Mouse (Mus musculus): ENCODE data around the gene Zfp62.

DNA sequence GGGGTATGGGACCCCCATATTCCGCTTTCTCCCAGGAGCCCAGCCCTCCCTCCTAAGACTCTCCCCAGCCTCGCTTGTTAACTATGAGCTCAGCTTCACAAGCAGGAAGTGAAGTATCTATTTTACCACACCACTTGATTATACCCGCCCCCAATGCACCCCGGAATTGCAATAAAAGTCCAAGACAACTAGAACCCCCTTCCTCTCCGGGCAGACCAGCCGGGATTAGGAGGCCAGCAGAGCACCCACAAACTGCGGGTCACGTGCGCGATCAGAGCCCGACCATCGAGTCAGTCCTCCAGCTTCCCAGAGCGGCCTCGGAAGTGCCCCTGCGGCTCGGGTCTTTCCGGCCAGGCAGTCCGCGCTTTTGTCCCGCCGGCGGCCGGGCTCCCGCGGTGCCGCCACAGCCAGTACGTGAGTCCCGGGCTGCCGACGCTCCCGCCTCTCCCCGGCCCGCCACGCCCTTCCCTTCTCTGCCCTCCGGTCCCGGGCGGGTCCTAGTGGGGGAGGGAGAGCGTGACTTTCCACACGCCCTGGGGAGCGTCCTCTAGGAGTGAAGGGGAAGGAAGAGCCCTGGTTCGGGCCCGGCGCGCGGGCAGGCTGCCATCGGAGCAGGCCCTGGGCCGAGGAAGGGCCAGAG, at the start of gene Zfp62:
- no peak for TF ChIP-seq FLI1 (IDR thresholded peaks at IDR 0.05; ENCODE audit: low read length)
- TF ChIP-seq GATA1 (IDR thresholded peaks at IDR 0.05; ENCODE audit: borderline replicate concordance, low read length), result no peak
